Mouse (Mus musculus) G1E (cell line): ENCODE measurements at regions not wholly inside any gene's neighbourhood (a gene's known extent, or its start where the extent isn't known, plus 50 kb on each side); places are given as distances from the start of the nearest gene placed in this dataset.

Experiments used
- CTCF ChIP-seq: IDR thresholded peaks from 2 replicates; pipeline ENCODE4 v1.5.1; 2012; ENCODE audit warnings: low read depth, low read length, inconsistent platforms, mixed read lengths
- GATA1 ChIP-seq: IDR thresholded peaks from 2 replicates; pipeline ENCODE4 v1.6.1; 2012; ENCODE audit warnings: borderline replicate concordance, low read length, inconsistent platforms, mixed read lengths
- GATA2 ChIP-seq: IDR thresholded peaks from 2 replicates; pipeline ENCODE4 v1.6.1; 2012; ENCODE audit warnings: low read depth, low read length, inconsistent platforms, borderline replicate concordance
- TAL1 ChIP-seq: conservative IDR thresholded peaks from 2 replicates; pipeline ENCODE4 v1.6.1; 2012; ENCODE audit warnings: low read depth, low read length, inconsistent platforms, mixed read lengths

GRCm38 (mm10) chr7:133259143-133259542 is 135.0 kb upstream of the Ctbp2 start:
- no peak for TF ChIP-seq CTCF
- TF ChIP-seq GATA2 = no peak
- no peak for TF ChIP-seq GATA1
- no peak for TF ChIP-seq TAL1
